Mouse (Mus musculus): ENCODE results near the gene Sp3.
"Not testable (repeated sequence)": the region's sequence is repeated elsewhere in the genome, so short reads cannot be mapped to it uniquely, and the experiment has no call there.

Gene Sp3

DNA sequence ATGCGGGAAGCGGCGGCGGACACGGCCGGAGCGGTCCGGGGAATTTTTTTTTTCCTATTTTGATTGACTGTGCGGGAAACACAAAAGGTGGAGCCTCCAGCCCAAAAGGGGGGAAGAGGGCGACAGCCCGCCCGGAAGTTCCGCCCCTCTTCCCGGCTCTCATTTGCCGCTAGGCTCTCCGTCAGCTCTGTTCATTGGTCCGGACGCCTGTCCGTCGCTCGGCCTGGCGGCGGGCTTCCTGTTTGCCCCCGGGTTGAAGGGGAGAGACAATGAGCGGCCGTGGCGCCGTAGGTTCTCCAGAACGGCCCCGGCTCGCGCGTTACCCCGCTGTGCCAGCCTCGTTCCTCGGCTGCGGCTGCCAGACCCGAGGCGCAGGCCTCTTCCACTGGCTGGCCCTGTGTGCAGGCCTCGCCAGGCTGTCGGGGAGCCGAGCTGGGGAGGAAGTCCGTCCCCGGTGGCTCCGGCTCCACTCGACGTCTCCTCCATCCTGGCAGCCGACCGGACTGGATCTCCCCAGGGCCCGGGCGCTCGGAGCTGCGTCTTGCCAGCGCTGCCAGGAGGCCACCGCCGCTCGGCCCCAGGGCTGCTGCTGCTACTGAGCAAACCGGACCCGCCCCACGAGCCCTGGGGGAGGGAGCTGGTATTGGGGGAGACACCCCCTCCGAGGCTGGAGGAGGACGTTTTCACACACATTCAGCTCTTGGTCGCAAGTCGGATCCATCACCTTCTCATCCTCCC, at the start of gene Sp3:
Sp3 (minus strand) TSS at position 110 of the 738 bp plus-strand sequence.
- peak; percentile 97 for DNase-seq

GRCm38 (mm10) chr2:73029846-73030245, 49.6 kb upstream of the Sp3 start:
- DNase-seq = no peak

DNA sequence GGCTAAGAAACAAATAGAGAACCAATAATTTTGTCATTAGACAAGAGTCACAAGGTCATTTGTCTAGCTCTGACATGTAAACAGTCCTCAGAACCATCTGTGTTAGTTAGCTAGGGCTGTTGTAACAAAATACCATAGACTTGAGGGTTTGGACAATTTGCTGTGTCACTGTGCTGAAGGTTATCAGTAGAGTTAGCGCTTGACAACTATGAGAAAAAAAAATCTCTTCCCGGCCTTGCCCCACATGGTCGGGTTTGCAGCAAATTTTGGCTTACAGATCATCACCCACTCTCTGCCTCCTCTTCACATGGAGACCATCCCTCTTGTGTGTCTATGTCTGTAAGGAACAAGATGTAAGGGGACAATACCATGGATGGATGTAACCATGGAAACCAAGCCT, 47.8 kb upstream of the Sp3 start:
- no peak for DNase-seq

- no peak for DNase-seq
Observed at GRCm38 (mm10) chr2:73027126-73027525, 46.9 kb upstream of the Sp3 start.

DNA sequence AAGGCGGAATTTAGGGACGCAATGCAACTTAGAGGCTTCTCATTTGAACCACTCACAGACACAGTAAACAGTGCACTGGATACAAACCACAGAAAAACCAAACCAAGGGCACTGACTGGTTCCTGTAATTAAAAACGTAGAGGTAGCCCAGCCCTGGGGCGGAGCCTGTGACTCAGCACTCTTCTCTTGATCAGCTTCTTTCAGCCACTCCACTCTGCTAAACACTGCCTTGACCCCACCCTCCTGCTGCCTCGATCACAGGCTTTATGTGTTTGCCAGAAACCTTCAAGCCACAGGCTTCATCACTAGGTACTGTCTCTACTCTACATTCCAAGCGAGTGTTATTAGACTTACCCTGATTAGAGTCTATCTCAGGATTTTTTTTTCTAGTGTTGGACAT, 43.6 kb upstream of the Sp3 start:
- peak; percentile 96 for DNase-seq

- DNase-seq = peak; percentile 80
Observed at GRCm38 (mm10) chr2:73021046-73021445, 40.8 kb upstream of the Sp3 start.

- DNase-seq = no peak
Observed at GRCm38 (mm10) chr2:73019371-73020146, 39.3 kb upstream of the Sp3 start.

DNA sequence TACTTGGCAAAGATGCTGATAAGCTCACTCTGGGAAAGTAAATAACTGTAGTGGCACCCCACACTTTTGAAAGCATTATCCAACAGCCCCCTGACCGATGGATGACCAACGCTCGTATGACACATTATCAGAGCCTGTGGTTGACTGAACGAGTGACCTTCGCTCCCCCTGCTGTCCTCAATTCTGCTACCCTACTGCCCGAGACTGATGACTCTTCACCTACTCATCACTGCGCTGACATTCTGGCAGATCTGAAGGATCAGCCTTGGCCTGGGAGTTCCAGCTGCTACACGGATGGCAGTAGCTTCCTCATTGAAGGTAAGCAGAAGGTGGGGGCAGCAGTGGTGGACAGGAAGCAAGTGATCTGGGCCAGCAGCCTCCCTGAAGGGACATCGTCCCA, 33.8 kb upstream of the Sp3 start:
- not testable (repeated sequence) for DNase-seq

DNA sequence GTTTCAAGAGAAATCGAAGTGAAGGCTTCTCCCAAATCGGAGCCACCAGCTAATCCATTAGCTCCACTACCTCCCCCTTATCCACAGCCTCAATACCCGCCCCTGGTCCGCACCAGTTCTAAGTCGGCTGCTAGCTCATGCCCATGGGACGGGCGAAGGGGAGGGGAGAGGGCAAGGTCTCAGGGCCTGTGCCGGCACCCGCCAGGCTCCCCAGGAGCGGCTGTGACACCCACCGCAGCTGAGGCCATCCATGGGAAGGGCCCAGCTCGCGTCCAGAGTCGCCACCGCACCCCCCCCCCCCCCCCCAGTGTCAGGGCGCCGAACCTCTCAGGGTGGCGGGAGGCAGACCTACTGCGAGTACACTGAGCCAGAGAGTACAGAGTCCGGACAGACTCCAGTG, 32.4 kb upstream of the Sp3 start:
- no peak for DNase-seq

- no peak for DNase-seq
Observed at GRCm38 (mm10) chr2:73007472-73007871, 27.2 kb upstream of the Sp3 start.

GRCm38 (mm10) chr2:73005611-73006515, 25.6 kb upstream of the Sp3 start:
- no peak for DNase-seq

- peak; percentile 61 for DNase-seq
Observed at GRCm38 (mm10) chr2:73003751-73004717, 23.8 kb upstream of the Sp3 start.

- peak; percentile 66 for DNase-seq
Observed at GRCm38 (mm10) chr2:73003049-73003448, 22.8 kb upstream of the Sp3 start.

- DNase-seq = no peak
Observed at GRCm38 (mm10) chr2:73002451-73002850, 22.2 kb upstream of the Sp3 start.

- peak; percentile 80 for DNase-seq
Observed at GRCm38 (mm10) chr2:73001994-73002393, 21.7 kb upstream of the Sp3 start.

GRCm38 (mm10) chr2:73000194-73000593, 19.9 kb upstream of the Sp3 start:
- DNase-seq = no peak

GRCm38 (mm10) chr2:72997586-72997985, 17.3 kb upstream of the Sp3 start:
- no peak for DNase-seq

DNA sequence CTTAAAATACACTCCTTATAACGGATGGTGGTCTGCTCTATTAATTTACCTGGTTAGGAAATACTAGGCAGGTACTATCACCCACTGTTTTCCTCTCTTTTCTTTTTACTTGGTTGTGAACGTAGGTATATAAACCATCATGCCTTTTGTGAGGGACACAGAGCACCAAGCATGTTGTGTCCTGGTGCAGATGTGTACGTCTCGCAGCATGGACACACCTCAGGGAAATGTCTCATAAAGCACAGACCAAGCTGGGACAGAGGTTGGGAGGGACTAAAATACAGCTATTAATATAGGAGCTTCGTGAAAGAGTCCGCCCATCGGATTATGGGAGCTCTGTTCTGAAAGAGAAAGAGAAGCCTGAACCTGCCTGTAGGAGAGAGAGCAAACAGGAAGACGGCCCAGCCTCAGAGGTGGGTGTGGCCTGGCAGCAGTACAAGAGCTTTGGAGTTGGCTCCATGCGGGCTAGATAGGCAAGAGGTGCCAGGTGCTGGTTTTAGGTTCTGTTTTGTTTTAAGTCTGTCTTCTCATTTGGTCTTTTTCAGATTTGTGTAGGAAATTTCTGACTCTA, 16.6 kb upstream of the Sp3 start:
- DNase-seq = peak; percentile 80

DNA sequence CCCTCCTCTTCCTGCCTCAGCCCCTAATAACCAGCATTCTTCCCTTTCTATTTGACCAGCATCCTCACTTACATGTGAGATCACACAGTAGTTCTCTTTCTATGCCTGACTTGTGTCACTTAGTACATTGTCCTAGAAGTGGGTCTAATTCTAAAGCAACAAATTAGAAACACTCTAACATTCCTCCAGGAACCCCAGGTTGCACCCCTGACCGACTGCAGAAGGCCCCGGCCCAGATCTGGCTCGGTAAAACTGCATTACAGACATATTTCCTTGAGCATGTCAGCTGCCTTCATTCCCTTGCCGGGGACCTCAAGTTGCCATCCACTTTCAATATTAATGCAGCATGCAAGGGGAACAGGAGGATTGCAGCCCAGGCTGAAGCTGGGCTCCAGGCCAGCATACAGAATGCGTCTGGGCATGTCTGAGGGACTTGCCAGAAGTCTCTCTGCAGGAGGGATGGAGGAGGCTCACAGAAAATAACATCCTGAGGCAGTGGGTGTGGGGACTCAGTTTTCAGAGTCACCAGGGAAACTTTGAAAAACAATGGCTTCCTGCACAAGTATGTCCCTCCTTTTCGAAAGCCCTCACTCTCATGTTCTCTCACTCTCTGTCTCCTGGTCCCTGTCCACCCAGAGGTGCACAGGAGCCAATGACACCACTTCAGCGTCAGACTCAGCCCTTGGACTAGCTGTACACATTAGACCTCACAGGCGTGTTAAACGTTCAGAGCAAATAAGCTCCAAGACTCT, 15.3 kb upstream of the Sp3 start:
- DNase-seq = no peak

DNA sequence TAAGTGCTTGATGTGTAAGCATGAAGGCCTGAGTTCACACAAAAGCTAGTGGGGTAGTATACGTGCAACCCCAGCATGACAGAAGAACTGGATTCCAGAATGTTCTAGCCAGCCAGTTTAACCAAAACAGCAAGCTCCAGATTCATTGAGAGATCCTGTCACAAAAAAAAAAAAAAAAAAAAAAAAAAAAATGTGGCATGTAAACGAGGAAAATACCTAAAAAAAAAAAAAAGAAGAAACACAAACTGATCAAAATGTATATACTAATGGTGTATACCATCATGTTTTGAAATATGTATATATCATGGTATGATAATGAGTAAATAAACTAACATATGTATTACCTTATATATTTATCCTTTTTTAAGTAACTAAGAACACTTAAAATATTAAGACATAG, 13.9 kb upstream of the Sp3 start:
- DNase-seq = no peak

GRCm38 (mm10) chr2:72992497-72992896, 12.3 kb upstream of the Sp3 start:
- no peak for DNase-seq

Measured in liver (tissue).